Mouse (Mus musculus) heart, adult 2 months (tissue): ENCODE measurements around the gene Mlycd.

Source experiments
- CTCF ChIP-seq: fragments of 200-600 bp; IDR thresholded peaks from 2 replicates; pipeline ENCODE4 v1.8.1; 2022; ENCODE audit warnings: antibody characterized with exemption, mild to moderate bottlenecking, moderate library complexity
- EP300 ChIP-seq: fragments of 200-500 bp; IDR thresholded peaks from 2 replicates; pipeline ENCODE4 v1.6.1; 2011; ENCODE audit warnings: low read depth, low read length, control low read depth; ENCODE audit not compliant: insufficient read depth
- POLR2A ChIP-seq: fragments of 200-500 bp; IDR thresholded peaks from 2 replicates; pipeline ENCODE4 v1.6.1; 2011; ENCODE audit warnings: mild to moderate bottlenecking, low read depth, low read length, control low read depth; ENCODE audit not compliant: insufficient read depth

- TF ChIP-seq CTCF (no peak), EP300 (no peak), POLR2A (no peak)
Measured at GRCm38 (mm10) chr8:119386988-119387387, 7.7 kb upstream of the Mlycd start.
